Mouse (Mus musculus) stomach, postnatal 0 days (tissue): Measurements from ENCODE around the gene Wdfy1.

Source experiments
- CTCF ChIP-seq: IDR thresholded peaks from 2 replicates; pipeline ENCODE4 v1.5.1; 2016; ENCODE audit warnings: antibody characterized with exemption, low read depth, mild to moderate bottlenecking, moderate library complexity
- EP300 ChIP-seq: optimal IDR thresholded peaks from 2 replicates; pipeline ENCODE3; 2016; ENCODE audit warnings: antibody characterized with exemption

- TF ChIP-seq CTCF (no peak), EP300 (no peak)
Observed at GRCm38 (mm10) chr1:79671196-79671542, 104.8 kb downstream of the Wdfy1 start.
